Mouse (Mus musculus) CH12.LX (cell line): ENCODE measurements at regions not wholly inside any gene's neighbourhood (a gene's known extent, or its start where the extent isn't known, plus 50 kb on each side); places are given as distances from the start of the nearest gene placed in this dataset.

Experiments
- DNase-seq: peaks from one replicate; pipeline ENCODE4 v3.0.0-alpha.2; 2013; ENCODE audit errors: extremely low read depth
- H3K27ac ChIP-seq: 2 replicates; pipeline ENCODE4 v1.5.1; 2012; ENCODE audit warnings: low read depth, mild to moderate bottlenecking, control low read depth, moderate library complexity; ENCODE audit not compliant: insufficient read depth
- H3K27me3 ChIP-seq: replicated peaks from 2 replicates; pipeline ENCODE3; 2012; ENCODE audit warnings: inconsistent platforms
- H3K36me3 ChIP-seq, 2 experiments: replicated peaks in 1 of 2; 2 replicates each; pipeline versions ENCODE3 to v1.6.1; 2012; ENCODE audit warnings: inconsistent platforms in 1 of 2, low read length in 1 of 2, mild to moderate bottlenecking in 1 of 2, mixed read lengths in 1 of 2, moderate library complexity in 1 of 2; ENCODE audit not compliant: control insufficient read depth in 1 of 2, insufficient read depth in 1 of 2
- H3K4me1 ChIP-seq, 2 experiments: 2 replicates each; pipeline ENCODE4 v1.6.1; 2012; ENCODE audit warnings: inconsistent platforms in 1 of 2, moderate library complexity in 1 of 2; ENCODE audit not compliant: insufficient read depth in 2 of 2, control insufficient read depth in 1 of 2
- H3K4me2 ChIP-seq: 2 replicates; pipeline ENCODE4 v1.6.1; 2012; ENCODE audit warnings: low read depth, mild to moderate bottlenecking, control low read depth; ENCODE audit not compliant: poor library complexity, insufficient read depth, severe bottlenecking
- H3K4me3 ChIP-seq, 3 experiments: fragments of 150-350 bp in 1 of 3; sonication (generic) in 1 of 3; replicated peaks in 1 of 3; 2 replicates each; pipeline versions ENCODE3 to v1.5.1; 2011 to 2012; ENCODE audit warnings: low read depth in 2 of 3, low read length in 2 of 3, mild to moderate bottlenecking in 2 of 3, moderate library complexity in 2 of 3, control low read depth in 1 of 3, improper control_type of control experiment in 1 of 3, inconsistent platforms in 1 of 3, mixed read lengths in 1 of 3; ENCODE audit not compliant: poor library complexity in 1 of 3
- H3K79me2 ChIP-seq: replicated peaks from 2 replicates; pipeline ENCODE4 v1.6.1; 2012; ENCODE audit warnings: mild to moderate bottlenecking, moderate library complexity; ENCODE audit not compliant: control insufficient read depth, poor library complexity, insufficient read depth, severe bottlenecking; ENCODE audit errors: extremely low read depth
- H3K9ac ChIP-seq: 2 replicates; pipeline ENCODE4 v1.6.1; 2012; ENCODE audit warnings: low read depth, mild to moderate bottlenecking, control low read depth, moderate library complexity; ENCODE audit not compliant: insufficient read depth
- H3K9me3 ChIP-seq: replicated peaks from 2 replicates; pipeline ENCODE3; 2012; ENCODE audit warnings: low read length, inconsistent platforms, mixed read lengths
- BHLHE40 ChIP-seq: IDR thresholded peaks from 2 replicates; pipeline ENCODE4 v1.6.1; 2011; ENCODE audit warnings: mild to moderate bottlenecking, low read depth, low read length, improper control_type of control experiment
- CHD2 ChIP-seq: IDR thresholded peaks from 2 replicates; pipeline ENCODE4 v1.6.1; 2011; ENCODE audit warnings: low read length, improper control_type of control experiment
- CTCF ChIP-seq, 2 experiments: IDR thresholded peaks in 1 of 2; conservative IDR thresholded peaks in 1 of 2; 2 replicates each; pipeline ENCODE4 v1.5.1; 2011 to 2012; ENCODE audit warnings: low read depth in 2 of 2, low read length in 2 of 2, improper control_type of control experiment in 1 of 2, inconsistent platforms in 1 of 2, mild to moderate bottlenecking in 1 of 2, moderate library complexity in 1 of 2
- ELF1 ChIP-seq: IDR thresholded peaks from 2 replicates; pipeline ENCODE4 v1.6.1; 2014; ENCODE audit warnings: low read depth, mild to moderate bottlenecking, inconsistent platforms, low read length, improper control_type of control experiment
- GABPA ChIP-seq: IDR thresholded peaks from 2 replicates; pipeline ENCODE4 v1.6.1; 2012; ENCODE audit warnings: low read depth, low read length, improper control_type of control experiment, inconsistent platforms; ENCODE audit not compliant: insufficient replicate concordance
- HCFC1 ChIP-seq: IDR thresholded peaks from 2 replicates; pipeline ENCODE4 v1.6.1; 2012; ENCODE audit warnings: low read depth, mild to moderate bottlenecking, inconsistent platforms, low read length, improper control_type of control experiment
- IRF4 ChIP-seq: IDR thresholded peaks from 2 replicates; pipeline ENCODE4 v1.6.1; 2014; ENCODE audit warnings: low read depth, mild to moderate bottlenecking, inconsistent platforms, low read length, improper control_type of control experiment
- KAT2A ChIP-seq: IDR thresholded peaks from 2 replicates; pipeline ENCODE4 v1.6.1; 2012; ENCODE audit warnings: low read length, improper control_type of control experiment, inconsistent platforms; ENCODE audit not compliant: insufficient replicate concordance
- MAX ChIP-seq: IDR thresholded peaks from 2 replicates; pipeline ENCODE4 v1.6.1; 2011; ENCODE audit warnings: low read length, improper control_type of control experiment
- MXI1 ChIP-seq: IDR thresholded peaks from 2 replicates; pipeline ENCODE4 v1.6.1; 2011; ENCODE audit warnings: mild to moderate bottlenecking, low read depth, low read length, improper control_type of control experiment
- MYC ChIP-seq: IDR thresholded peaks from 2 replicates; pipeline ENCODE4 v1.6.1; 2011; ENCODE audit warnings: low read depth, mild to moderate bottlenecking, improper control_type of control experiment, low read length
- NELFE ChIP-seq: IDR thresholded peaks from 2 replicates; pipeline ENCODE4 v1.6.1; 2011; ENCODE audit warnings: low read depth, low read length, improper control_type of control experiment
- POLR2A ChIP-seq: IDR thresholded peaks from 2 replicates; pipeline ENCODE4 v1.6.1; 2011; ENCODE audit warnings: low read depth, mild to moderate bottlenecking, improper control_type of control experiment, low read length
- POLR2AphosphoS2 ChIP-seq: IDR thresholded peaks from 2 replicates; pipeline ENCODE4 v1.6.1; 2011; ENCODE audit warnings: low read depth, low read length, improper control_type of control experiment
- RAD21 ChIP-seq: IDR thresholded peaks from 2 replicates; pipeline ENCODE4 v1.6.1; 2011; ENCODE audit warnings: low read depth, mild to moderate bottlenecking, low read length, improper control_type of control experiment, moderate library complexity
- SMC3 ChIP-seq: IDR thresholded peaks from 2 replicates; pipeline ENCODE4 v1.6.1; 2011; ENCODE audit warnings: low read depth, low read length, improper control_type of control experiment
- USF1 ChIP-seq: IDR thresholded peaks from 2 replicates; pipeline ENCODE4 v1.6.1; 2014; ENCODE audit warnings: low read depth, mild to moderate bottlenecking, inconsistent platforms, low read length, improper control_type of control experiment
- USF2 ChIP-seq: conservative IDR thresholded peaks from 2 replicates; pipeline ENCODE4 v1.6.1; 2011; ENCODE audit warnings: low read depth, low read length, improper control_type of control experiment
- ZNF384 ChIP-seq: IDR thresholded peaks from 2 replicates; pipeline ENCODE4 v1.6.1; 2012; ENCODE audit warnings: low read depth, low read length, improper control_type of control experiment, inconsistent platforms
- dilution Hi-C: fragments of 300-500 bp; cut with MboI; formaldehyde crosslinking; loops from 2 replicates; pipeline ENCODE4 v1.14.3; 2020; ENCODE audit warnings: low sequenced_read_pairs; ENCODE audit not compliant: extremely low pct_unique_long_range_greater_than_20kb, extremely low pct_ligation_motif_present
- in situ Hi-C: fragments of 300-500 bp; cut with MboI; formaldehyde crosslinking; loops from 3 replicates; pipeline ENCODE4 v1.14.3; 2019; ENCODE audit warnings: low sequenced_read_pairs, low pct_ligation_motif_present, low pct_unique_long_range_greater_than_20kb, mixed read lengths

- dilution Hi-C loops (no loop called here), in situ Hi-C loops (no loop called here)
- no peaks in the 10 kb centered on the region for H3K36me3 ChIP-seq
These were observed 144.1 kb upstream of the Zfp618 start for GRCm38 (mm10) chr4:62821288-62821687.

GRCm38 (mm10) chr4:62822568-62822967 is 142.8 kb upstream of the Zfp618 start:
- in situ Hi-C loops (no loop called here), dilution Hi-C loops (no loop called here)

More at GRCm38 (mm10) chr4:62821288-62821687, 144.1 kb upstream of the Zfp618 start:
- Histone ChIP-seq H3K4me1 (no peaks in the 10 kb centered on the region), H3K27me3 (peaks cover 78% of the 10 kb centered on the region), H3K9me3 (no peaks in the 10 kb centered on the region), H3K27ac (no peak overlapping the region), H3K4me3 (no peak overlapping the region), H3K4me2 (no peak overlapping the region), H3K9ac (no peak overlapping the region), H3K79me2 (no peaks in the 10 kb centered on the region)
- no peak for TF ChIP-seq USF2
- TF ChIP-seq CHD2 = no peak
- no peak for TF ChIP-seq GABPA
- TF ChIP-seq ZNF384 = no peak
- no peak for TF ChIP-seq MAX
- no peak for TF ChIP-seq USF1
- TF ChIP-seq NELFE = no peak
- TF ChIP-seq HCFC1 = no peak
- no peak for TF ChIP-seq POLR2AphosphoS2
- no peak for TF ChIP-seq SMC3
- TF ChIP-seq POLR2A = no peak
- no peak for TF ChIP-seq IRF4
- TF ChIP-seq RAD21 = no peak
- no peak for TF ChIP-seq MXI1
- no peak for TF ChIP-seq MYC
- no peak for TF ChIP-seq BHLHE40
- DNase-seq = no peak

More at GRCm38 (mm10) chr4:62822568-62822967, 142.8 kb upstream of the Zfp618 start:
- no peak overlapping the region for H3K9ac ChIP-seq
- peaks cover 81% of the 10 kb centered on the region for H3K27me3 ChIP-seq
- no peak overlapping the region for H3K4me2 ChIP-seq
- TF ChIP-seq RAD21 = peak; percentile 47
- no peak for TF ChIP-seq MAX
- peak; percentile 39 for TF ChIP-seq SMC3
- TF ChIP-seq CTCF (conservative IDR thresholded peaks at IDR 0.05 in 1 of 2, IDR thresholded peaks at IDR 0.05 in 1 of 2; ENCODE audit: low read depth in 2 of 2, low read length in 2 of 2) = peak; percentile 21 to 67; a peak in 3 of 4 replicates
- no peak for TF ChIP-seq ELF1
- no peak for TF ChIP-seq KAT2A
- no peaks in the 10 kb centered on the region for H3K9me3 ChIP-seq
- no peak overlapping the region for H3K4me3 ChIP-seq
- no peaks in the 10 kb centered on the region for H3K4me1 ChIP-seq
- H3K36me3 ChIP-seq = no peaks in the 10 kb centered on the region
- no peaks in the 10 kb centered on the region for H3K79me2 ChIP-seq
- no peak overlapping the region for H3K27ac ChIP-seq
- peak; percentile 59 for DNase-seq
